Mouse (Mus musculus) thymus, postnatal 4 days (tissue): ENCODE measurements at regions not wholly inside any gene's neighbourhood (a gene's known extent, or its start where the extent isn't known, plus 50 kb on each side); places are given as distances from the start of the nearest gene placed in this dataset.
"Not testable (repeated sequence)": the region's sequence is repeated elsewhere in the genome, so short reads cannot be mapped to it uniquely, and the experiment has no call there.

Experiments
- DNase-seq: peaks from one replicate; pipeline ENCODE4 v3.0.0; 2021

- DNase-seq = no peak
Measured at GRCm38 (mm10) chr2:166310438-166310837, 155.0 kb upstream of the Sulf2 start.

- DNase-seq = no peak
Measured at GRCm38 (mm10) chr2:166309882-166310281, 154.4 kb upstream of the Sulf2 start.

GRCm38 (mm10) chr2:166307551-166307950, 152.1 kb upstream of the Sulf2 start:
- no peak for DNase-seq

GRCm38 (mm10) chr2:166305044-166306002, 149.9 kb upstream of the Sulf2 start:
- no peak for DNase-seq

- no peak for DNase-seq
Measured at GRCm38 (mm10) chr2:166303854-166304253, 148.4 kb upstream of the Sulf2 start.

- no peak for DNase-seq
Measured at GRCm38 (mm10) chr2:166301161-166301560, 145.7 kb upstream of the Sulf2 start.

GRCm38 (mm10) chr2:166294672-166295071, 139.2 kb upstream of the Sulf2 start:
- no peak for DNase-seq

- DNase-seq = no peak
Measured at GRCm38 (mm10) chr2:166292987-166293386, 137.5 kb upstream of the Sulf2 start.

- DNase-seq = no peak
Measured at GRCm38 (mm10) chr2:166291266-166291665, 135.8 kb upstream of the Sulf2 start.

GRCm38 (mm10) chr2:166290826-166291225, 135.4 kb upstream of the Sulf2 start:
- no peak for DNase-seq

GRCm38 (mm10) chr2:166289198-166289597, 133.7 kb upstream of the Sulf2 start:
- DNase-seq = no peak

GRCm38 (mm10) chr2:166281137-166281536, 125.7 kb upstream of the Sulf2 start:
- not testable (repeated sequence) for DNase-seq

- DNase-seq = no peak
Measured at GRCm38 (mm10) chr2:166280651-166281127, 125.2 kb upstream of the Sulf2 start.

GRCm38 (mm10) chr2:166279676-166280075, 124.2 kb upstream of the Sulf2 start:
- no peak for DNase-seq

- DNase-seq = no peak
Measured at GRCm38 (mm10) chr2:166275398-166275797, 119.9 kb upstream of the Sulf2 start.

- no peak for DNase-seq
Measured at GRCm38 (mm10) chr2:166274016-166274346, 118.5 kb upstream of the Sulf2 start.

- no peak for DNase-seq
Measured at GRCm38 (mm10) chr2:166273312-166274015, 118.0 kb upstream of the Sulf2 start.

- no peak for DNase-seq
Measured at GRCm38 (mm10) chr2:166272841-166273240, 117.4 kb upstream of the Sulf2 start.

GRCm38 (mm10) chr2:166272190-166272543, 116.7 kb upstream of the Sulf2 start:
- DNase-seq = no peak

GRCm38 (mm10) chr2:166271373-166272189, 116.1 kb upstream of the Sulf2 start:
- DNase-seq = no peak

- DNase-seq = no peak
Measured at GRCm38 (mm10) chr2:166270007-166270406, 114.5 kb upstream of the Sulf2 start.

- DNase-seq = no peak
Measured at GRCm38 (mm10) chr2:166266915-166267314, 111.5 kb upstream of the Sulf2 start.

- DNase-seq = no peak
Measured at GRCm38 (mm10) chr2:166266507-166266906, 111.0 kb upstream of the Sulf2 start.
